Mouse (Mus musculus): ENCODE measurements around the gene Fmc1. TPM values are rescaled to one million over a fixed set of nuclear protein-coding genes. Genes with fewer than 3 reads are reported as not detected.

The Fmc1 gene
- 272 TPM for polyA plus RNA-seq (2014; fragmentation: Illumina TruSeq; extraction: RNeasy Lipid Tissue Mini Kit (QIAGEN cat#74804); ENCODE audit: low read depth, low replicate concordance)

DNA sequence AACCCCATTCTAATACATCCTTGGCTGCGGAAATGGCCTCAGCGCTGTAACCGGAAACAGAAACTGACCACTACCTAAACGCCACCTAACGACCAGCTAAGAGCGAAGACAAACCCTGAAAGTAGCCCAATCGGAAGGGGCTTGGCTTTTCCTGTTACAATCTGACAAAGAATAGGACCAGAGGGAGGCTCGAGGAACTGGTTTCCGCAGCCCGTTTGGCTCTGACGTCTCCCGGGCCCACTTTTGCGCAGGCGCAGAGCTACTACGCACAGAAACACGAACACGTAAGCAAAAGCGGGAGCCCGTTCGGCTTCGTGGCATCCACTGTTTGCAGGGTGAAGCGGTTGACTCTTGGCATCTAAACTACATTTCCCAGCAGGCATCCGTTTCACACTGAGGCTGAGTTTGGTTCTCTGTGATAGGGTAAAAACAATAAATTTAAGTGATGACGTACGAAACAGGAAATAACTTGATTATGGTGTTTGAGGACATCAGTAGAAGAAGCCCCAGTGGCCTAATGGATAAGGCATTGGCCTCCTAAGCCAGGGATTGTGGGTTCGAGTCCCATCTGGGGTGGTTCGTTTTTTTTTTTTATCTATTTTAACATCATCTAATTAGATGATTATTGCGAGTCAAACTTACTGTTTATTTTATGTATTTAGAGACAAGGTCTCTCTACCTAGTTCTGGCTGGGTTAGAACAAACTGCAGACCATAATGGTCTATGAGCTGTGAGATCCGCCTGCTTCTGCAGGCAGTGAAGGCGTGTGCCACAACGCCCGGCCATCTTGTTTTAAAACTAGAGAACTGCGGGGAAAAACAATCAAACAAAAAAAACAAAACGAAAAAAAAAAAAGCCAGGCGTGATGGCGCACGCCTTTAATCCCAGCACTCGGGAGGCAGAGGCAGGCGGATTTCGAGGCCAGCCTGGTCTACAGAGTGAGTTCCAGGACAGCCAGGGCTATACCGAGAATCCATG lies at the start of gene Fmc1:
TSS of gene Fmc1 (plus strand) at position 75 of the 978 bp plus-strand sequence.

DNA sequence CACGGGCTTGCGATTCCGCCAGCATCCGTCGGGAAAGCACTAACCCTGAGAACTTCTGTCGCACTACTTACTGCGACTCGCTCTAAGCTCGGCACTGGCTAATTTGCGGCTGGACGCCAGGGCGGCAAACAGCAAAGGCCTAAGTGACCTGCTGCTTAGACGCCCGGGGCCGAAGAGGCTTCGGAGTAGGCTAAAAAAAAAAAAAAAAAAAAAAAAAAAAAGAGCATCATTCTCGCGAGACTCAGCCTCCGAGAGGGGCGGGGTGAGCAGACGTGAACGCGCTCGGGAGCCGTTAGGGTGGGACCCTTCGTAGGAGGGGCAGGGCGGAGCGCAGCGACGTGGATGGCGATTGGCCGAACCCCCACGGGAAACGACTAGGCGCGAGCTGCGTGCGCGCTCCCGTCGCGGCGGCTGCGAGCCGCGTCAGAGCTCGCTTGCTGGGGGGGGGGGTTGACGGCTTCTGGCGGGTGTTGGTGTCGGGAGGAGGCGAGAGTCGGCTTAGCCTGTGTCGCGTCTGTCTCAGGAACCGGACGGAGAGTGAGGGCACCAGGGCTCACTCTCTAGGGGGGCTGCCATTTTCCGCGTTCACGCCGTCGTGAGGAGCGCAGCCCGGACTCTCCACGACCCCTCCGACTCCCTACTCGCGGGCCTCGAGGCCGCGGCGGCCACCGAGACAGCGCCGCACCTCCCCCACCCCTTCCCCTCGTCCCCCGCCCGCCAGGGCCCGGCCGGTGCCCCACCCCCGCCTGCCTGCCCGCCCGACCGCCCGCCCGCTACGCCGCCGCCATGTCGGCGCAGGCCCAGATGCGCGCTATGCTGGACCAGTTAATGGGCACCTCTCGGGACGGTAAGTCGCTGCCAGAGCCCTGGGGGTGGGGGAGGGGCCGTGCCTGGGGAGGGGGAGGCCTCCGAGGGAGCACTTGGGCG lies 18.0 kb downstream of the Fmc1 start, which contains the start of gene Luc7l2:
TSS of gene Luc7l2 (plus strand) at position 273 of the 927 bp plus-strand sequence.

Other genes with a start within 250 kb of the Fmc1 start
- gene Zc3hav1l, start 234.2 kb upstream of the Fmc1 start, polyA plus RNA-seq (2014; fragmentation: Illumina TruSeq; extraction: RNeasy Lipid Tissue Mini Kit (QIAGEN cat#74804); ENCODE audit: low read depth, low replicate concordance) = 1.1 TPM
- gene Zc3hav1, start 178.9 kb upstream of the Fmc1 start, polyA plus RNA-seq (2014; fragmentation: Illumina TruSeq; extraction: RNeasy Lipid Tissue Mini Kit (QIAGEN cat#74804); ENCODE audit: low read depth, low replicate concordance) = 12.0 TPM
- gene Ttc26, start 152.0 kb upstream of the Fmc1 start, polyA plus RNA-seq (2014; fragmentation: Illumina TruSeq; extraction: RNeasy Lipid Tissue Mini Kit (QIAGEN cat#74804); ENCODE audit: low read depth, low replicate concordance) = 1.9 TPM
- gene Ubn2, start 99.6 kb upstream of the Fmc1 start, polyA plus RNA-seq (2014; fragmentation: Illumina TruSeq; extraction: RNeasy Lipid Tissue Mini Kit (QIAGEN cat#74804); ENCODE audit: low read depth, low replicate concordance) = 11.0 TPM
- 171 TPM for gene Luc7l2, start 17.8 kb downstream of the Fmc1 start, polyA plus RNA-seq (2014; fragmentation: Illumina TruSeq; extraction: RNeasy Lipid Tissue Mini Kit (QIAGEN cat#74804); ENCODE audit: low read depth, low replicate concordance)
- 0.13 TPM for gene Klrg2, start 103.7 kb downstream of the Fmc1 start, polyA plus RNA-seq (2014; fragmentation: Illumina TruSeq; extraction: RNeasy Lipid Tissue Mini Kit (QIAGEN cat#74804); ENCODE audit: low read depth, low replicate concordance)
- gene Clec2l, start 129.6 kb downstream of the Fmc1 start, polyA plus RNA-seq (2014; fragmentation: Illumina TruSeq; extraction: RNeasy Lipid Tissue Mini Kit (QIAGEN cat#74804); ENCODE audit: low read depth, low replicate concordance) = 1.5 TPM

All from heart, adult 10 weeks (tissue).